Mouse (Mus musculus): ENCODE data around the gene Aak1.
"Not testable (repeated sequence)": the region's sequence is repeated elsewhere in the genome, so short reads cannot be mapped to it uniquely, and the experiment has no call there.

Aak1 gene

GRCm38 (mm10) chr6:86839089-86839488 lies 10.2 kb upstream of the Aak1 start:
- no peak for DNase-seq (ENCODE audit: inconsistent age in 2 of 2, low spot score in 1 of 2)

- DNase-seq (ENCODE audit: inconsistent age in 2 of 2, low spot score in 1 of 2), result no peak
These were observed 7.4 kb upstream of the Aak1 start for GRCm38 (mm10) chr6:86841949-86842348.

GRCm38 (mm10) chr6:86843636-86844035 lies 5.7 kb upstream of the Aak1 start:
- no peak for DNase-seq (ENCODE audit: inconsistent age in 2 of 2, low spot score in 1 of 2)

GRCm38 (mm10) chr6:86846467-86846866 lies 2.9 kb upstream of the Aak1 start:
- DNase-seq (ENCODE audit: inconsistent age in 2 of 2, low spot score in 1 of 2), result no peak

GRCm38 (mm10) chr6:86847816-86848215 lies 1.5 kb upstream of the Aak1 start:
- no peak for DNase-seq (ENCODE audit: inconsistent age in 2 of 2, low spot score in 1 of 2)

- no peak for DNase-seq (ENCODE audit: inconsistent age in 2 of 2, low spot score in 1 of 2)
These were observed 770 bp upstream of the Aak1 start for GRCm38 (mm10) chr6:86848580-86848914.

GRCm38 (mm10) chr6:86849692-86850445 lies 552 bp downstream of the Aak1 start:
- peak; percentile 67 to 87 for DNase-seq (ENCODE audit: inconsistent age in 2 of 2, low spot score in 1 of 2)

GRCm38 (mm10) chr6:86850588-86850987 lies 1.3 kb downstream of the Aak1 start:
- peak in 1 of 2 experiments; percentile 59 for DNase-seq (ENCODE audit: inconsistent age in 2 of 2, low spot score in 1 of 2)

GRCm38 (mm10) chr6:86851561-86851960 lies 2.2 kb downstream of the Aak1 start:
- DNase-seq (ENCODE audit: inconsistent age in 2 of 2, low spot score in 1 of 2), result peak in 1 of 2 experiments; percentile 56

- DNase-seq (ENCODE audit: inconsistent age in 2 of 2, low spot score in 1 of 2), result no peak
These were observed 4.6 kb downstream of the Aak1 start for GRCm38 (mm10) chr6:86853928-86854327.

- no peak for DNase-seq (ENCODE audit: inconsistent age in 2 of 2, low spot score in 1 of 2)
These were observed 5.6 kb downstream of the Aak1 start for GRCm38 (mm10) chr6:86854941-86855340.

GRCm38 (mm10) chr6:86858606-86859005 lies 9.3 kb downstream of the Aak1 start:
- no peak for DNase-seq (ENCODE audit: inconsistent age in 2 of 2, low spot score in 1 of 2)

GRCm38 (mm10) chr6:86860732-86861463 lies 11.6 kb downstream of the Aak1 start:
- no peak for DNase-seq (ENCODE audit: inconsistent age in 2 of 2, low spot score in 1 of 2)

- DNase-seq (ENCODE audit: inconsistent age in 2 of 2, low spot score in 1 of 2), result no peak
These were observed 15.0 kb downstream of the Aak1 start for GRCm38 (mm10) chr6:86864358-86864757.

GRCm38 (mm10) chr6:86870335-86870734 lies 21.0 kb downstream of the Aak1 start:
- no peak for DNase-seq (ENCODE audit: inconsistent age in 2 of 2, low spot score in 1 of 2)

- no peak for DNase-seq (ENCODE audit: inconsistent age in 2 of 2, low spot score in 1 of 2)
These were observed 22.5 kb downstream of the Aak1 start for GRCm38 (mm10) chr6:86871783-86872182.

- DNase-seq (ENCODE audit: inconsistent age in 2 of 2, low spot score in 1 of 2), result peak in 1 of 2 experiments; percentile 78
These were observed 25.5 kb downstream of the Aak1 start for GRCm38 (mm10) chr6:86874711-86875375.

GRCm38 (mm10) chr6:86876451-86876850 lies 27.1 kb downstream of the Aak1 start:
- DNase-seq (ENCODE audit: inconsistent age in 2 of 2, low spot score in 1 of 2), result no peak

GRCm38 (mm10) chr6:86878656-86879055 lies 29.3 kb downstream of the Aak1 start:
- not testable (repeated sequence) for DNase-seq (ENCODE audit: inconsistent age in 2 of 2, low spot score in 1 of 2)

GRCm38 (mm10) chr6:86879314-86879713 lies 30.0 kb downstream of the Aak1 start:
- no peak for DNase-seq (ENCODE audit: inconsistent age in 2 of 2, low spot score in 1 of 2)

GRCm38 (mm10) chr6:86884230-86884629 lies 34.9 kb downstream of the Aak1 start:
- DNase-seq (ENCODE audit: inconsistent age in 2 of 2, low spot score in 1 of 2), result no peak

GRCm38 (mm10) chr6:86884746-86885145 lies 35.4 kb downstream of the Aak1 start:
- DNase-seq (ENCODE audit: inconsistent age in 2 of 2, low spot score in 1 of 2), result no peak
